Mouse (Mus musculus): ENCODE measurements around the gene Tnni1.

DNA sequence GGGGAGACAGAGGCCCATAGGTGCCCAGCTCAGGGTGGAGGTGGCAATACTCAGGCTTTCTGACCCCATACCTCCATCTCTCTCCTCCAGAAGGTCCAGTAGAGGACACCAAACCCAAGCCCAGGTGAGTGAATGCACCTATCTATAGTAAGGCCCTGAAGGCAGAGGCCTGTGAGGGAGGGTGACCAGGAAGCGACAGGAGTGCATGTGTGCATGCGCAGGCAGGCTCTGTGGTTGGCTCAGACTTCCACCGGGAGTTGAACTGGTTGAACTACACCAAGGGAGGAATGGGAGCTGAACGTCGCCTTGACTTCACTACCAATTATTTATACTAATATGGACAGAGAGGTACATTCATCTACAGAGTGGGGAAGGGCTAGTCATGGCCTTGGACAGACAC lies 67.4 kb downstream of the Tnni1 start:
- TF ChIP-seq CTCF (IDR thresholded peaks at IDR 0.05; ENCODE audit: borderline replicate concordance, control insufficient read depth, extremely low read depth, insufficient read depth, low read length, poor library complexity): no peak
- no peak for TF ChIP-seq POLR2A (IDR thresholded peaks at IDR 0.05; ENCODE audit: control insufficient read depth, extremely low read depth, insufficient read depth, low read length, poor library complexity)

Data from thymus, adult 2 months (tissue).